Mouse (Mus musculus): ENCODE measurements at regions not wholly inside any gene's neighbourhood (a gene's known extent, or its start where the extent isn't known, plus 50 kb on each side); places are given as distances from the start of the nearest gene placed in this dataset.

- no peak for TF ChIP-seq POLR2A (IDR thresholded peaks at IDR 0.05; ENCODE audit: low read depth, low read length)
- no peak for TF ChIP-seq CTCF (IDR thresholded peaks at IDR 0.05; ENCODE audit: extremely low read depth, insufficient read length, insufficient replicate concordance, low read depth, low read length)
These were observed 277.2 kb upstream of the Nt5e start for GRCm38 (mm10) chr9:88049792-88050191.

Data from small intestine, adult 2 months (tissue).